Mouse (Mus musculus): ENCODE measurements around the gene Kdelr2. TPM values are rescaled to one million over a fixed set of nuclear protein-coding genes. Genes with fewer than 3 reads are reported as not detected.

Kdelr2 gene
- total RNA-seq, 2 experiments from 2014 or later: 114 to 116 TPM

DNA sequence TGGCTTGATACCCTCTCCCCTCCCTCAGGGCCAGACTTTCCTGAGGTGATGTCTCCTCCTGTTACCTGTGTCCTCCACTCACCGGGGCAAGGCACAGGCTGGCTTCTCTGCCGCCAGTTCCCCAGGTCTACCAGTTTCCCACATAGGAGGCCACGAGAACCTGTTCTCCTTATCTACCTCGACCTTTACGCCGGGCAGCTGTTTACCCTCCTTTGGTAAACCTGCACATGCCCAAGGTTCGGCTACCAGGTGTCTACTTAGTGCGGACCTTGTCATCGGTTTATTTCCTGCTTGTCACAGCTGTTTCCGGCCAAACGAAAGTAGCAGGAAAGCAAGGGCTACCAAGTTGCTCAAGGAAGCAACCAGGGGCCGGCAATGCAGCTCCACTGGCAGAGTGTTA lies 3.1 kb upstream of the Kdelr2 start:
- DNase-seq: no peak

DNA sequence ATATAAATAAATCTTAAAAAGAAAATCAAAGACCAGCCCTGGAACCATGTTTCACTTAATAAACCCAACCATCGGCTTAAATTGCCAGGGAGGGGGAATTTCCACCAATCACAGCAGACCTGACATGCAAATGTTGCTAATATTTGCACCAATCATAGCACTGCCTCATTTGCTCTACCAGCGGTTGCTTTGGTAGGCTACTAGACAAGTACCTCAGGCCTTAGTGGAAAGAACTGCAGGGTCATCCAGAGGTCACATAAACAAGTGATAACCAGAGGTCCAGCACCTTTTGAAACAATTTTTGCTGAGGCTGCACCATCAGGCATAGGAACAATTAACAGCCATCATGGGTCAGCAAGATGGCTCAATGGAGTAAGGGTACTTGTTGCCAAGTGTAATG lies 2.1 kb upstream of the Kdelr2 start:
- no peak for DNase-seq

DNA sequence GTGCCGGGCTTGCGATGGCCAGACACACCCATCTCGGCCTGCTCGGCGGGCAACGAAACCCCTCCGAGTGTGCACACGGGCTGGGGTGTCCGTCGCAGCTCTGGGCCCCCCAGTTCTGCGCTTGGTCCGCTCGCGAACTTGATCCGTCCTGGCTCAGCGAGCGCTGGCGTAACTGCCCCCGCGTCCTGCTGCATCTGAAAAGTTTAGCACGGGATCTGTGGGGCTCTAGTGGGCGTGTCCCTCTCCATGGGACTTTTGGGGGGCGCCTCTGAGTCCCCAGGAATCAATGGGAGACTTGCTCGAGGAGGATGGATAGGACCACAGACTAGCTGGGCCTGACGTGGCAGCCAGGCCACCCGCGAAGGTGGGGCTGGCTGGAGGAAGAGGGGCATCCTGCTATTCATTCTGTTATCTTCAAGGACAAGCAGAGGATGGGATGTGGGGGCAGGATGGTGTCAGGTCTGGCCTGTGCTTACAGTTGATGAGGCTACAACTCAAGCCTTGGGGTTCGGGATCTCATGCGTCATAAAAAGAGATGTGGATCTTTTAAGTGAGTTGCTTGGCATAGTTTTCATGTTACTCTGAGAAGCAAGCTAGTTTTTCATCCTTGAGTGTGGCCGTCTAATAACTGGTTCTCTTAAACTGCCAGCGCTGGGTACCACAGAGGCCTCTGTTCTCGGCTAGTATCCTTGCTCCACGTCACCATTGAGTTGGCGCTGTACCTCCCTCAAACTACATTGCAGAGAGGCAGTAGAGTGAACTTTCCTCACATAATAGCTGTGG lies 701 bp downstream of the Kdelr2 start:
- DNase-seq: peak; percentile 37 to 39

DNA sequence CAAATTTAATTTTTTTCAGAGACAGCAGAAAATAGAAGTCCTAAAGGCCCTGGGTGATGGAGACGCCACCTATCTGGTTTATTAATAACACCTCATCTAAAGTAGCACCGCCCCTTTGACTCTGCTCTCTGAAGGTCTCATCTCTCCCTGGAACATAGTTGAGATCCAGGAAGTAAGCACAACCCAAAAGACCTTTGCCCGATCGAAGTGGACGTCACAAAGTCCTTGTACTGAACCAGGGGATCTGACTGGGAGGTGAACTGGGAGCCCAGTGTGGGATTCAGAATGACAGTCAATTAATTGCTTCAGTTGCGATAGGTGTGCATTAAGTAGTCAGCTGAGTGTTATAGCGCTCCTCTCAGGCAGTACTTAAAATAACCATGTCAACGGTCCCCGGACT lies 1.6 kb downstream of the Kdelr2 start:
- no peak for DNase-seq

DNA sequence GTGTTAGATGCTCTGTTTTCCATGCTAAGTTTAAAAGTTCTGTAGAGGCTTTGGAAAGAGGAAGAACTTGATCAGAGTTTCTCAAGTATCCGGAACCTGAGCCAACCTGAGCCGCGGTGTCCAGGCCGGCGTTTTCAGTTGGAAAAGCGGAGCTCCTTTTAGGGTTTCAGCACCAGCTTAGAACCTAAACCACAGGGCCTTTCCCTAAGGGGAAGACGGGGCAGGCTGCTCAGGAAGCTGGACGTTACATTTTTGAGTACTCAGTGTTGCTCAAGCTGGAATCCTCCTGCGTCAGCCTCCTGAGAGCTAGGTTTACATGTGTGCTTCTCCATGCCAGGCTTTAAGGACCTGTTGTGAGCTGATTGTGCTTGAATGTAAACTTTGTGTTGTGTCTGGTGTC lies 2.9 kb downstream of the Kdelr2 start:
- DNase-seq: no peak

DNA sequence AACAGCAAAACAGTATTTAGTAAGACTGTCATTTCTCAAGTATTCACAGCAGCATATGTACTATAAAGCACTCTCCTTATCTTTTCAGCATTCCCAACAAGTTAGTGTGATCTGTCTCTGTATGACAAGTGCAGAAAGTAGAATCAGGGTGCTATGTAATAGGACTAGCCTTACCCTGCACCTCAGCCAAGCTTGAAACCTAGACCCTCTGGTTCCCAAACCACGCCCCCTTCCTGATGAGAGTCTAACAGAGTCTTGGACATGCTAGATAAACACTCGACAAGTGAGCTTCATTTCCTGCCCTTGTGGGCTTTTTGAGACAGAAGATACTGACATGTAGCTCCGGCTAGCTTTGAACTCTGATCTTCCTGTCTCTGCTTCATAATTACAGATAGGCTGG lies 5.6 kb downstream of the Kdelr2 start:
- DNase-seq: no peak

DNA sequence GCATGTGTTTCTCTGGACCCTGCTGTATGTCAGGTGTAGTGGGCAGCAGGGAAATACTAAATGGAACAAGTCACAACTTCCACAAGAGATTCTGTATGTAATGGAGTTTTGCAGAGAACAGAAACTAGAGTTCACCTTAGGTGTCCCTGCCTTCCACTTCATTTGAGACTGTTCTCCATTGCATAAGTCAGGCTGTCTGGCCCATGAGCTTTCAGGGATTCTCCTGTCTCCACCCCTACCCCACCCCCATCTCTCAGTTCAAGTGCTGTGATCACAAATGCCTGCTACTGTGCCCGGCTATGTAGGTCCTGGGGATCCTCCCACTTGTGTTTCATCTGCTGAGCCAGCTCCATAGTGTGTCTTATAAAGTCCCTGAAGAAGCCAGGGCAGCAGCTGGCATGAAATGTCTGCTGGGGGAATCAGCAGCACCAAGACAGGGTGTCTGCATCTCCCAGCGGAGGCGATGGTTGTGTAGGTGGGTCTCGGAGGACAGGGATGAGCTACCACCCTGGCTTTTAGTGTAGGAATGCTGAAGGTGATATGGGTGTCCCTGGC lies 7.3 kb downstream of the Kdelr2 start:
- no peak for DNase-seq

DNA sequence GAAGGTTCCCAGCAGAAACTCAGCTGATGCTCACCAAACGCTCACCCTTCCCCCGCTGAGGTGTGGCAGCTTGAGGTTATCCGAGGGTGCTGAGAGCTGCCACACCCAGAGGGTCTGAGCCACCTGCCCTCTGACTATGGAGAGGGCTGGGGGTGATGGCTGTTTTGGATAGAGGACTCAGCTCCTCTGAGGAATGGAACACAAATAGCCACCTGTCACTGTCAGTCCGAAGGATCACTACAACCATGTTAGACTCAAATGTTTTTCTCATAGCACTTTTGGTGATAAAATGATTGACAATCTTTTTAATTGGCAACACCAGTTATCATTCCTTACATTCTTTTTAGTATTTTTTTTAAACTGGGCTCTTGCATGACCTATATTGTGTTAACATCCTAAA lies 17.8 kb downstream of the Kdelr2 start:
- DNase-seq: no peak

DNA sequence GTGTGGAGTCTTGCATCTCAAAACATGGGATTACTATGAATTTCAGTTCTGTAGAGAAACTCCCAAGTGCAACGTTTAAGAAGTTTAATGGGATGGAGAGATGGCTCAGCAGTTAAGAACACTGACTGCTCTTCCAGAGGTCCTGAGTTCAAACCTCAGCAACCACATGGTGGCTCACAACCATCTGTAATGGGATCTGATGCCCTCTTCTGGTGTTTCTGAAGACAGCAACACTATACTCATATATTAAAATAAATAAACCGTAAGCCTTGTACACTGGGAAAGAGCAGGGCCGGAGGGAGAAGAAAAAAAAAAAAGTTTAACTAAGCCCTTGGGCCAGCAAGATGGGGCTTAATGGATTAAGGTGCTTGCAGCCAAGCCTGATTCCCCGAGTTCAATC lies 19.4 kb downstream of the Kdelr2 start:
- DNase-seq: no peak

DNA sequence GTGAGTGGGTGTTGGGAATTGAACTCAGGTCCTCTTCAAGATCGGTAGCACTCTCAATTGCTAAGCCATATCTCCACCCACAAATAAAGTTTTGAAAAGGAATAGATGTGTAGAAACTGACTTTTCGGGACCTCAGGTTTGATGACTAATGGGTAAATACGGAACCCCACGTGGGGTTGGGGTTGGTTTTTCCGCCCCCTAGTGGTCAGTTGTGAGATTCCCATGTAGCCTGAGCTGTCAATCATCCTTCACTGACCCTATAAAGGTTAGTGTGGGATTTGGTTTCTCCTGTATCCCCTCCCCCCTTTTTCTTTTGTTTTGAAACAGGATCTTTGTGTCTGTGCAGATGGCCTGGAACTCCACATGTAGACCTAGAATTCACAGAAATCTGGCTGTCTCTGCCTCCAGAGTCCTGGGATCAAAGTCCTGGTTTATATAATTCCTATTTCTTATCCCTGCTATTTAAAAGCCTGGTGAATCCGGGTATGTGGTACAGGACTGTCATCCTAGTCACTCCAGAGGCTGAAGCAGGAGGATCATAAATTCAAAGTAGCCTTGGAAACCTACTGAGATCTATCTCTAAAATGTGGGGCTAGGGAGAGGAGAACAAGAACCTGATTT lies 20.4 kb downstream of the Kdelr2 start:
- DNase-seq: peak; percentile 63 to 78

DNA sequence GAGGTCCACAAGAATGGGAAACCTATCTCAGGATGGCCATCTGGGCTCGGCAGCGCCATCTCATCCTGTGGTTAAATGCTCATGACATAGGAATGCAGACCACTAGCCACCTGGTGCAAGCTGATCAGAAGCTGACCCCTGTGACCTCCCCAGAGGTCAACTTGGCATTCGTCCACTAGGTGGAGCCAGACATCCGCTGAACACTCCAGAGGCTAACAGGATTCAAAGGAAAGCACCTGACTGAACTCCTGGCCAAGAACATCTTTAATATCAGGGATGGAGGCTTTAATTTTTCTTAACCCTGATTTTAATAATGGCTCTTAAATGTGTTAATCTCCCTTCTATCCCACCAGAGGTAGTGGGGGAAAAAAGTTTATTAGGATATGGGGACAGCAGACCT lies 30.8 kb downstream of the Kdelr2 start:
- DNase-seq: peak; percentile 78 to 80

DNA sequence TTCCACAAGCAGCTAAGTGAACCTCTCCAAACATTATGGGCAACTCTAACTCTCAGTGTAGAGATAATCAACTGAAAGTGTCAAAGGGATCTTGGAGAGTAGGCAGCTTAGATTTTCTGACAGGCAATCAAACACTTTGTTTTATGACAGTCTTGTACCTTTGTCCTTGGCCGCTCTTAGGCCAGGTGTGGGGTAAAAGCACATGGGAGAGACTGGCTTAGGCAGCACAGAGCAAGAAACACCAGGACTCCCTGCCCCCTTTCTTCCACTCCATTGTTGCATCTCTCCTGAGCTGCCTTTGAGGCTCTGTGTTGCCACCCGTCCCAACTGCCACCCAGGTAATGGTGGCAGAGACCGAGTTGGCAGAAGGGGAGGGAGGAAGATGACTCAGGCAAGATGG lies 37.7 kb downstream of the Kdelr2 start:
- no peak for DNase-seq

DNA sequence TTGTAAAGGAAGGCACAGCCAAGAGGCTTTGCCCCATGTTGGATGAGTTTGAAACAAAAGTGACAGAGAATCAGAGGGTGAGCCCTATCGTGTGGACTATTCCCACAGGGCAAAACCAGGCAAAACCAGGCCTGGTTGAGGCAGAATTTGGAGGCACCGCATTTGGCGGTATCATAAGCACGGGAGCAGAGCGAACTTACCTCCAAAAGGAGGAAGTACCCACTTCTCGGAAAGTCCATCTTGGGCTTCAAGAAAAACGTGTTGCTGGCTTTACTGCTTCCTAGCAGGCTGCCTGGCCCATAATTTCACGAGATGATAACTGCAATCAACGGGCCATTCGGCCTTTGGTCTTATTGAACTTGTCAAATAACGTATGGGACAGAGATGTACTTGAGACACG lies 38.1 kb downstream of the Kdelr2 start:
- DNase-seq: no peak

DNA sequence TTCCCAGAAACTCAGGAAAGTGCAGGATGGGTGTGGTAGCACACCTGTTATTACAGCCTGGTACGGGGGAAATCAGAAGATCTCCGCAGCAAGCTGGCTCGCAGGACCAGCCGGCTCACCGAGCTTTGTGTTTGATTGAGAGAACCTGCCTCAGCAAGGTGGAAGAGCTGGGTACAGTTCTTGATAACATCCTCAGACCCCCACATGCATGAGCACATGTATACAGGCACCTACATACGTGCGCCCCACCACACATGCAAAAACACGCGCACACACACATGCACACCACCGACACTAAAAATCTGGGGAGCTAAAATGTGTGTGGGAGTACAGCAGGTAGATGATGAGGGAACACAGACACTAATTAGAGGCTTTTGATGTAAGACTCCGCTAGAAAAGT lies 60.0 kb downstream of the Kdelr2 start:
- no peak for DNase-seq

DNA sequence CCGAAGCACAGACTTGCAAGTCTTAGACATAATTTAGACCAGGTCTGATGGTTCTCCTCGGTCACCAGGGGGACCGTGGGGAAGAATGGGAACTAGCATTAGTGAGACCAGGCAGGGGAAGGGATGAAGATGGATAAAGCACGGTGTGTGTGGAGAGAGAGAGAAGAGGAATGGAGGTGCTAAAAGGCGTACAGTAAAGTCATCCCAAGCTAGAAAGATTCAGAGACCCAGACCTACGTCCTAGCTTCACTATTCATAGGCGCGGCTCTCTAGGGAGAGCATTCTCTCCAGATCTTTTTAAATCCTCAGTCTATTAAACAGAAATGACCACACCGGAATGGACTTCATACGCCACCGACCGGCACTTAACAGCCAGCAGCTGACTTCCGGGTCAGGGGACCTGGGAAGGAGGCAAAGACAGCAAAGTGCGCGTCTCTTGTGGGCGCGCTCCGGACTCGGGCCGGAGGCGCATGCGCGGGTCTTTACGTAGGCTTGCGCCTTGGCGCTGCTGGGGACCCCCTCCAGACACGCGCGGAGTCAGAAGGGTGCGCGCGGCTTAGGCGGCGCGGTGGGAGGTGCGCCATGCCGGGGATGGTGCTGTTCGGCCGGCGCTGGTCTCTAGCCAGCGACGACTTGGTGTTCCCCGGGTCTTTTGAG lies 60.6 kb downstream of the Kdelr2 start, which contains the start of gene Daglb:
Gene Daglb, plus strand, starts transcription at position 485 of the 657 bp plus-strand sequence.
- peak; percentile 94 to 95 for DNase-seq

DNA sequence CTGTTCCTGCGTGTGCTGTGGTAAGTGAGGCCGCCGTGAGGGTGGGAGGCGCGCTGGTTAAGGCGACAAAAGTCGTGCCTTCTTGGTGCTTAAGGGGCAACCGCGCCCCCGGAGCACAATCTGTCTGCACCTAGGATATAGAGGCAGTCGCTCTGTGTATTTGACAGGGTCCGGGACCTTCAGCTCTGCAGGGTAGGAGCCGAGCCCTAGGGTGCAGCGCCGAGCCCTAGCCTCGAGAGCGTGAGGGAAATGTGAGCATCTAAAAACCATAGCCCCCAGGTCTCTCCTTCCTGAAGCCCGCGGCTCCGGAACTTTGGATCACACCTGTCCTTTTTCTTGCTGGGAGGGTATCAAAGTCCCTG lies 61.1 kb downstream of the Kdelr2 start:
- DNase-seq: no peak

DNA sequence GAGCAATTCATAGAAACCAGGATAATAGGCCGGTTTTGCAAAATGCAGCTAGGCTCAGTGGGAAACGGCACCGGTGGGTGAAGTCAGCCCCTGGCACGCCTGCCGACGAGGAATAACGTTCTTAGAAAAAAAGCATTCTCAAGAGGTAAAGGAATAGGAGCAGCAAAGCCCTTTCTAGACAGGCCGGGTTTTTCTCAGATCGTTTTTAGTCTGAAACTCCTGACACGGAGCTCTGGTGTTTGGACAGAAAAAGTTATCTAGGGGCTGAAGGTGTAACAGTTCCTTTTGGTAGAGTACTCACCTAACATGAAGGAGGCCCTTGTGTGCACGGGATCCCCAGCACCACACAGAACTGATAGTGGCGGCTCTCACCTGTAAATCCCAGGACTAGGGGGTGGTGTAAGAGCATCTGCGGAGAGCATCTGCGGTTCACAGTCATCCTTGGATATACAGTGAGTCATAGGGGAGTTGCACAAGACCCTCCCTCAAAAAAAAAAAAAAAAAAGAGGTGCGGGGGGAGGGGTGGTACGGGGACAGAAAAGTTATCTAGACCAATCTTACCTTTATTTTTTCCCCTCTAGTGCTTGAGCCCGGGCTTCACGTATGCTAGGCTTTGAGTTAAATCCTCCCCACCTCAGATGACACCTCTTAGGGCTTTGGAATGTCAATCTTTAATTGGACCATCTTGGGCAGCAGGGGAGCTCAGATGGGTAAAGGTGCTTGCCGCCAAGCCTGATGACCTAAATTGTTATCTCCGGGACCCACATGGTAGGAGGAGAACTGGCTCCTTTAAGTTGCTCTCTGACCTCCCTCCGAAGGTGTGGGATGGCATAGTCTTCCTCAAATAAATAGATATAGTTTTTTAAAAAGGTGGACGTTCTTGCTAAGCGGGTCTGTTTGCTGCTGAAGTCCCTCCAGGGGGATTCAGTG lies 61.8 kb downstream of the Kdelr2 start:
- no peak for DNase-seq

DNA sequence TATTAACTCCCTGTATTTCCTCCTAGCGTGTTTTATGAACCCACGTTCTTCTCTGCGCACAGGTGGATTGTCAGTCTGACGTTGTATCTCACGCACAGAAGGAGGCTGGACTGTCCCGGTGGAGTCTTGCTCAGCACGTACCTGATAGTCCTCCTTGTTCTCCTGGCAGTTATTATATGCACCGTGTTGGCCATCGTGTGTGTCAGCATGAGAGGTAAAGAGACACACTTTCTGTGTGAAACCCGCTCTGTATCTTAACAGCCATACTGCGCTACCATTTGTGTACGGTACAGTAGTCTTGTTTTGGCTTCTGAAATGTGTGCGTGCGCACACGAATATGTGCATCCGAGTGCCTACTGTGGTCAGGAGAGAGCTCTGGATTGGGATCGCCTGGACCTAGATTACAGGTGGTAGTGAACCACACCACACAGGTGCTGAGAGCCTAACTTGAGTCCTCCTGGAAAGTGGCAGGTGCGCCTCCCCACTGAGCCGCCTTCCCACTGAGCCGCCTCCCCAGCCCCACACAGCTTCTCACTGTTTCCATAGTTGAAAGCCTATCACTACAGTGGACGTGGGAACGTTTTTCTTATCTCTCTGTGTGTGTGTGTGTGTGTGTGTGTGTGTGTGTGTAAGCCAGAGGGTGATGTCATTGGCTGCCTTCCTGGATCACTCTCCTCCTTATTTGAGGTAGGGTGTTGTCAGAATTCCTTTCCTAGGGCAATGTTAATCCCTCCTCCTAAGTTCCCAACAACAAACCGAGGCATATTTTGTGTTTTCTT lies 63.4 kb downstream of the Kdelr2 start:
- DNase-seq: no peak

DNA sequence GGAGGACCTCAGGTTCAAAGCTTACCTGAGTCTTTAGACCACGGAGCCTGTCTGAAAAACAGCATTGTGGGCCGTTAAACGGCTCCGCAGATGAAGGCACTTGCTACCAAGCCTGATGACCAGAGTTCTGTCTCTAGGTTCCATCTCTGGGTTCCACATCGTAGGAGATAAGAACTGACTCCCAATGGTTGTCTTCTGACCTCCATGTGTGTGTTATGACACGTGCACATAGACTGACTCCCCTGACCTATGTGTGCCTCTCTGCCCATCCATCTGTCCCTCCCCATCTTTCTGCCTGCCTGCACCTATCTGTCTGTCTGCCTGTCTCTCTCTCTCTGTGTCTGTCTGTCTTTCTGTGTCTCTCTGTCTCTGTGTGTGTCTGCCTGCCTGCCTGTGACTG lies 64.3 kb downstream of the Kdelr2 start:
- DNase-seq: no peak

DNA sequence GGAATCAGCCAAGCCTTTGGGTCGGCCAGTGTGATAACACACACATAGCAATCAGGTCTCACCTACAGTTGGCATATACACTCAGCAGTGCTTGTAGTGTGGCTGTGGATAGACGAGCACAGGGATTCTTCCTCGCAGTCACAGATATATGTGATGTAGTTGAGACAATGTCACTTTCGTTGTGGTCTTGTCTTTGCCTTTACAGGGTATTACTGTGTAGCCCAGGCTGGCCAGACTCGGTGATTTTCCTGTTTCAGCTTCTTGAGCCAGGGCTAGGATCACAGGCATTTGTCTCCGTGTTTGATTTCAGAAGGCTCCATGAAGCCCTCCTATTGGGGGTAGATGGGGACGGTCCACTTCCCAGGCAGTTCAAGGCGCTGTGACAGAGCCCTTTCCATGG lies 66.0 kb downstream of the Kdelr2 start:
- DNase-seq: no peak
